Mouse (Mus musculus): ENCODE measurements around the gene Ttll7.

DNA sequence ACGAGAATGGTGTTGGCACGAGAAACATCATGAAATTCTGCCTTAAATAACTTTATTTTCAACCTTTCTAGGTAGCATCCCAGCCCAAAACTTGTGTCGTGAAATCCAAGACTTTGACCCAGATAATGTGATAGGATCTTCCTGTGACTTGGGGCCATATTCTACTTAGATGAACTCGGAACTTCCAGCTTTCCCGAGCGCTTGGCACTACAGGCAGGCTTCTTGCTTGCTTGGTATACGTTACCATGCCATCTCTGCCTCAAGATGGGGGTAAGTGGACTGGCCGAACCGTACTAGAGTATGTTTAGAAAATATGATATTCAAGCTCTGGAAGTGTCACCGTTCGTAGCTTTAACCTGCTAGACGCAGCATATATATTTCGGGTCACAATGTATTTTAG is 41.8 kb downstream of the Ttll7 start:
- TF ChIP-seq POLR2A (IDR thresholded peaks at IDR 0.05; ENCODE audit: insufficient read length, low read depth) (no peak), MYOD1 (IDR thresholded peaks at IDR 0.05; ENCODE audit: control insufficient read depth in 1 of 3, insufficient read length in 2 of 3, low read depth in 2 of 3) (no peak), USF1 (IDR thresholded peaks at IDR 0.05; ENCODE audit: low read depth) (no peak), MAX (IDR thresholded peaks at IDR 0.05; ENCODE audit: low read depth) (no peak), TCF12 (IDR thresholded peaks at IDR 0.05; ENCODE audit: insufficient read depth, poor library complexity, severe bottlenecking) (no peak), SRF (IDR thresholded peaks at IDR 0.05; ENCODE audit: control insufficient read depth, insufficient read length, low read depth) (no peak), REST (IDR thresholded peaks at IDR 0.05; ENCODE audit: insufficient read depth, insufficient read length) (no peak)

All from myocyte (in vitro differentiated cells).